Mouse (Mus musculus) lung, adult 2 months (tissue): Measurements from ENCODE around the gene Cblc. TPM values are rescaled to one million over a fixed set of nuclear protein-coding genes. Genes with fewer than 3 reads are reported as not detected.

Experiments used
- DNase-seq: peaks from one replicate; pipeline ENCODE4 v3.0.0; 2022
- H3K4me1 ChIP-seq: fragments of 200-500 bp; 2 replicates; pipeline ENCODE4 v1.6.1; 2011; ENCODE audit warnings: low read length; ENCODE audit not compliant: control insufficient read depth, insufficient read depth
- H3K4me3 ChIP-seq: fragments of 200-500 bp; replicated peaks from 2 replicates; pipeline ENCODE3; 2011; ENCODE audit warnings: low read depth, mild to moderate bottlenecking, control low read depth, low read length; ENCODE audit errors: extremely low read depth
- CTCF ChIP-seq: fragments of 200-500 bp; IDR thresholded peaks from 2 replicates; pipeline ENCODE4 v1.5.1; 2011; ENCODE audit warnings: mild to moderate bottlenecking, low read length, control low read depth; ENCODE audit not compliant: insufficient read depth
- POLR2A ChIP-seq: fragments of 200-500 bp; IDR thresholded peaks from 2 replicates; pipeline ENCODE4 v1.6.1; 2011; ENCODE audit warnings: low read depth, mild to moderate bottlenecking, control low read depth, low read length, borderline replicate concordance; ENCODE audit errors: extremely low read depth
- WGBS: fragments of 180-500 bp; shearing (Covaris S2); methylation state at CpG from one replicate; pipeline ENCODE4 v1.1.7; 2018; 5-methylcytosine and 5-hydroxymethylcytosine counted together
- polyA plus RNA-seq: library from polyadenylated mRNA; depleted of rRNA; stranded (reverse); fragments of >200 nt; gene quantifications from 2 replicates; pipeline ENCODE4 v1.2.3, GENCODE M21; 2012; rRNA removed

Cblc gene
- polyA plus RNA-seq, 1 experiment, result 21.9 TPM

GRCm38 (mm10) chr7:19740269-19740668 is 56.3 kb downstream of the Cblc start:
- DNase-seq, result no peak
- TF ChIP-seq CTCF, result 0 out of 2 replicates have a peak, but pooled peaks have one; percentile 21
- TF ChIP-seq POLR2A, result no peak
- WGBS, result 75% methylated on average over 11 of the region's 11 CpGs

GRCm38 (mm10) chr7:19738771-19739170 is 57.8 kb downstream of the Cblc start:
- peaks cover 6% of the 10 kb centered on the region for H3K4me1 ChIP-seq
- H3K4me3 ChIP-seq, result no peak overlapping the region
- 83% methylated on average over 3 of the region's 3 CpGs for WGBS
- DNase-seq, result no peak
- peak; percentile 44; the same call in 1 of the 2 replicates for TF ChIP-seq CTCF
- no peak for TF ChIP-seq POLR2A

More at GRCm38 (mm10) chr7:19740269-19740668, 56.3 kb downstream of the Cblc start:
- no peak overlapping the region for H3K4me3 ChIP-seq
- H3K4me1 ChIP-seq, result peaks cover 6% of the 10 kb centered on the region

GRCm38 (mm10) chr7:19736389-19737057 is 60.1 kb downstream of the Cblc start:
- TF ChIP-seq POLR2A, result no peak
- TF ChIP-seq CTCF, result no peak
- H3K4me3 ChIP-seq, result no peak overlapping the region
- WGBS, result 65% methylated on average over 16 of the region's 16 CpGs
- DNase-seq, result no peak
- H3K4me1 ChIP-seq, result peaks cover 3% of the 10 kb centered on the region; the same call in 1 of the 2 replicates

- TF ChIP-seq CTCF (no peak), POLR2A (no peak)
- Histone ChIP-seq H3K4me3 (no peak overlapping the region), H3K4me1 (no peaks in the 10 kb centered on the region)
- 78% methylated on average over 10 of the region's 10 CpGs for WGBS
- DNase-seq, result no peak
Measured at GRCm38 (mm10) chr7:19734178-19734666, 62.4 kb downstream of the Cblc start.

Other genes starting within 250 kb of the Cblc start
- gene Ppp1r37, start 233.7 kb downstream of the Cblc start, polyA plus RNA-seq, result 113 and 121 TPM in 2 replicates
- gene Zfp296, start 219.5 kb downstream of the Cblc start, polyA plus RNA-seq, result 4.3 and 5.0 TPM in 2 replicates
- gene Gemin7, start 219.2 kb downstream of the Cblc start, polyA plus RNA-seq, result 99.2 and 132 TPM in 2 replicates
- 96.1 and 134 TPM in 2 replicates for gene Clasrp, start 192.3 kb downstream of the Cblc start, polyA plus RNA-seq
- 32.5 and 34.9 TPM in 2 replicates for gene Relb, start 167.4 kb downstream of the Cblc start, polyA plus RNA-seq
- 96.8 and 143 TPM in 2 replicates for gene Clptm1, start 131.8 kb downstream of the Cblc start, polyA plus RNA-seq
- 1.9 and 5.1 TPM in 2 replicates for gene Apoc2, start 118.9 kb downstream of the Cblc start, polyA plus RNA-seq
- gene Gm44805, start 115.4 kb downstream of the Cblc start, polyA plus RNA-seq, result not detected in 2 replicates
- 1.1 and 1.4 TPM in 2 replicates for gene Apoc4, start 115.3 kb downstream of the Cblc start, polyA plus RNA-seq
- gene Apoc1, start 104.1 kb downstream of the Cblc start, polyA plus RNA-seq, result 25.9 and 29.2 TPM in 2 replicates
- 815 and 1,134 TPM in 2 replicates for gene Apoe, start 97.6 kb downstream of the Cblc start, polyA plus RNA-seq
- 46.0 and 51.3 TPM in 2 replicates for gene Tomm40, start 81.4 kb downstream of the Cblc start, polyA plus RNA-seq
- 70.9 and 74.7 TPM in 2 replicates for gene Nectin2, start 46.3 kb downstream of the Cblc start, polyA plus RNA-seq
- 769 and 829 TPM in 2 replicates for gene Bcam, start 25.8 kb downstream of the Cblc start, polyA plus RNA-seq
- gene Bcl3, start 26.0 kb upstream of the Cblc start, polyA plus RNA-seq, result 38.7 and 71.2 TPM in 2 replicates
- gene Gm19345, start 55.2 kb upstream of the Cblc start, polyA plus RNA-seq, result 0.52 TPM in 1 of 2 replicates, not detected in the other
- 0.90 and 2.5 TPM in 2 replicates for gene Ceacam16, start 64.5 kb upstream of the Cblc start, polyA plus RNA-seq
- gene Ceacam19, start 91.2 kb upstream of the Cblc start, polyA plus RNA-seq, result 2.0 TPM in 1 of 2 replicates, not detected in the other
- gene Pvr, start 124.4 kb upstream of the Cblc start, polyA plus RNA-seq, result 23.7 and 24.7 TPM in 2 replicates
- gene Igsf23, start 153.9 kb upstream of the Cblc start, polyA plus RNA-seq, result 1.2 and 1.9 TPM in 2 replicates
- 0.06 and 0.33 TPM in 2 replicates for gene Ceacam20, start 168.6 kb upstream of the Cblc start, polyA plus RNA-seq
- not detected in 2 replicates for gene Nlrp9b, start 194.7 kb upstream of the Cblc start, polyA plus RNA-seq